Mouse (Mus musculus) adrenal gland (tissue): ENCODE measurements around the gene Gm5089.

Source experiments
- intact Hi-C: fragments of 180-260 bp; cut with DNase I; formaldehyde crosslinking; loops from one replicate; pipeline ENCODE4 v1.15.1; 2025

The Gm5089 gene

DNA sequence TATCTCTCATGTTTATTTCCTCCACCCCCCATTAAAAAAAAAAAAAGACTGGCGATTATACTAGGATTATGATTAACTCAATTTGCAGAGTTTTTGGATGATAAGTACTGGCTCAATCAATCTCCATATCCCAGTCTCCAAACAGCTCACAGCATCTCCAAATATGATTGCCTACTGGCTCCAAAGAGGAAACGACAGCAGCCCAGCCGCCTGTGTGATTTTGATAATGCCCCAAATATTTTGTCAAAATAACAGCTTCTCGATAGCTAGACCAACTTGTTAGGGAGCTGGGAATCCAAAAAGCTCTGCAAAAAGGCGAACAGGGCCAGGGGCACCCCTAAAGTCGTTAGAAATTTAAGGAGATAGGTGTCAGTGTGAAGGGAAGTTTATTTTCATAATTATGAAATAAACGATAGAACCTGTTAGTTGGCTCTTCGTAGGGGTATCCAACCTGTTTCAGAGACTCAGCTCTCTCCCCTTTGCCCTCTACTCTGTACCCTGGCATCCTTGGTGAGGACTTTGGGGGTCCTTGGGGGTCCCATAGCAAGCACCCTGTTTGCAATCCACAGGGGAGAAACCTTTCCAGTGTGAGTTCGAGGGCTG, 27.2 kb upstream of the Gm5089 start:
- intact Hi-C loops: no loop called here

DNA sequence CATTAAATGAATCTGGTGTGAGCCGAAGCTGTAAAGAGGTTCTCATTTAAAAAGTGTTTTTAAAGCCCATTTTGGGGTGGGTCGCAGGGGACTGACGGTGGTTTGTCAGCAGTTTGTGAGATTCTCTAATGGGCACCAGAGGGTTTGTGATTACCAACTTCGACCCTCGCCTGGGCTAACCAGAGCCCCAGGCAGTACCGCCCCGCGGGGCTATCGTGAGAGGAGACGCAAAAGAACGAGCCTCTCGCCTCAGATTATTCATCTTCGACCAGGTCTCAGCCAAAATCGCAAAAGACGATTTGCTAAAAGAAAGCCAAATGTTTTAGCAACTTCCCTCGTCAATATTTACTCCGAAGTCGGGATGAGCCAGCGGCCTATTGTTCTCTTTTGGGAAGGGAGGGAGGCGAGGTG, 26.4 kb upstream of the Gm5089 start:
- intact Hi-C loops: no loop called here

DNA sequence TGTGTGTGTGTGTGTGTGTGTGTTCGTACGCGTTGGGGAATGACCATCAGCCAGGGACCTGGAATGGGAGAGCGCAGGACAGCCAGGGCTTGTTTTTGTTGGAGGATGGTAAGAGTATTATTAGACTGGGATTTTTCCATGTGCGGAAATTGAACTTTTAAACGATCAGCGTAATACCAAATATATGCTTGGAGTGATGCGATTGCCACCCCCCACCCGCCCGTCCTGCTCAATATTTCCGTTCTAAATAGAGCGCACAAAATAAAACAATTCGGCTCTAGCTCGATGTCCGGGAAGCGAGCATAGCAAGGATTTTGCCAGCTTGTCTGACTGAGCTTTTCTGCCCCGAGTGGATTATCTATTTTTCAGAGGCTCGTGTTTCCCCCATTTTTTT, 25.9 kb upstream of the Gm5089 start:
- intact Hi-C loops: no loop called here

DNA sequence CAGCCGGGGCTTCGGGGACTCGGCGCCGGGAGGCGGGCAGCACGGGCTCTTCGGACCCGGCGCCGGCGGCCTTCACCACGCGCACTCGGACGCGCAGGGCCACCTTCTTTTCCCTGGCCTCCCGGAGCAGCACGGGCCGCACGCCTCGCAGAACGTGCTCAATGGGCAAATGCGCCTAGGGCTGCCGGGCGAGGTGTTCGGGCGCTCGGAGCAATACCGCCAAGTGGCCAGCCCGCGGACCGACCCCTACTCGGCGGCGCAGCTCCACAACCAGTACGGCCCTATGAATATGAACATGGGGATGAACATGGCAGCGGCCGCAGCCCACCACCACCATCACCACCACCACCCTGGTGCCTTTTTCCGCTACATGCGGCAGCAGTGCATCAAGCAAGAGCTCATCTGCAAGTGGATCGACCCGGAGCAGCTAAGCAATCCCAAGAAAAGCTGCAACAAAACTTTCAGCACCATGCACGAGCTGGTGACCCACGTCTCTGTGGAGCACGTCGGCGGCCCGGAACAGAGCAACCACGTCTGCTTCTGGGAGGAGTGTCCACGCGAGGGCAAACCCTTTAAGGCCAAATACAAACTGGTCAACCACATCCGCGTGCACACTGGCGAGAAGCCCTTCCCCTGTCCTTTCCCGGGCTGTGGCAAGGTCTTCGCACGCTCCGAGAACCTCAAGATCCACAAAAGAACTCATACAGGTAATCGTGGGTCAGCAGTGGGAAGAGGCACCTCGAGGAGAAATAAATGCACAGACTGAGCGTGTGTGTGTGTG, 25.3 kb upstream of the Gm5089 start:
- intact Hi-C loops: no loop called here

DNA sequence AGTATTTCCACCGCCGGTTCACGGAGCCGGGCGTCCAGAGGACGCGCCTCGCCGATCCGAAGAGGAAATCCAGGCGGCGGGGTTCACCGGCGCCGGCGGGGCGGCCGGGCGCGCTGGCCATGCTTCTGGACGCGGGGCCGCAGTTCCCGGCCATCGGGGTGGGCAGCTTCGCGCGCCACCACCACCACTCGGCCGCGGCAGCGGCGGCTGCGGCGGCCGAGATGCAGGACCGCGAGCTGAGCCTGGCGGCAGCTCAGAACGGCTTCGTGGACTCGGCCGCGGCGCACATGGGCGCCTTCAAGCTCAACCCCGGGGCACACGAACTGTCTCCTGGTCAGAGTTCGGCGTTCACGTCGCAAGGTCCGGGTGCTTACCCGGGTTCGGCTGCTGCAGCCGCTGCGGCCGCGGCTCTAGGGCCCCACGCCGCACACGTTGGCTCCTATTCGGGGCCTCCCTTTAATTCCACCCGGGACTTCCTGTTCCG, 24.7 kb upstream of the Gm5089 start:
- intact Hi-C loops: no loop called here

DNA sequence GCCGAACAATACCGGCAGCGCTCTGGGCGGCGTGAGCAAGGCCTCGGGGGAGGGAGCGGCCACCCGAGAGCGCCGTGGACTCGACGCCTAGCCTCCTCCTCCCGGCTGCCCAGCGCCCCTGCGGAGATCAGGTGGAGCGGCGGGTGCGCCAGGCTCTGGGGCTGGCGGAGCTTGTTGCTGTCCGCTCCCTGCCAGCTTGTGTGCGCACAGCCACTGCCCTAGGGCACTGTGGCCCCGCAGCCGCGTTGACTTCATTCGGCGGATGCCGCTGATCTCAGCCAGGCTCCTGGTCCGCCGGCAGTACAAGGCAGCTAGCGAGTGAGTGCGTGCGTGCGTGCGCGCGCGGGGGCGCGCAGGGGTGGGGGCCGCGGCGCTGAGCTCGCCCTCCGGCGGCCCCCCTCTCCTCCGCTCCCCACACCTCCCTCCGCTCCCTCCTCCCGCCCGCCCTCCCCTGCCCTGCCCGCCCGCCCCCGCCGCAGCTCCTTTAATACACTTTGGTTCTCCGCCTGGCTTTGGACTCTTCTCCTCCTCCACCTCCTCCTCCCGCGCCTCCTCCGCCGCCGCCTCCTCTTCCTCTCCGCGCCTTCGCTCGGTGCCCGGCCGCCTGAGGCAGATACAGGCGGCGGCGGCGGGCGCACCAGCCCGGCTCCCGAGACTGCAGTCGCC, 24.1 kb upstream of the Gm5089 start, which contains the start of gene Zic2:
Gene Zic2 (plus strand): TSS at position 545 of the 666 bp plus-strand sequence.
- intact Hi-C loops: no loop called here

DNA sequence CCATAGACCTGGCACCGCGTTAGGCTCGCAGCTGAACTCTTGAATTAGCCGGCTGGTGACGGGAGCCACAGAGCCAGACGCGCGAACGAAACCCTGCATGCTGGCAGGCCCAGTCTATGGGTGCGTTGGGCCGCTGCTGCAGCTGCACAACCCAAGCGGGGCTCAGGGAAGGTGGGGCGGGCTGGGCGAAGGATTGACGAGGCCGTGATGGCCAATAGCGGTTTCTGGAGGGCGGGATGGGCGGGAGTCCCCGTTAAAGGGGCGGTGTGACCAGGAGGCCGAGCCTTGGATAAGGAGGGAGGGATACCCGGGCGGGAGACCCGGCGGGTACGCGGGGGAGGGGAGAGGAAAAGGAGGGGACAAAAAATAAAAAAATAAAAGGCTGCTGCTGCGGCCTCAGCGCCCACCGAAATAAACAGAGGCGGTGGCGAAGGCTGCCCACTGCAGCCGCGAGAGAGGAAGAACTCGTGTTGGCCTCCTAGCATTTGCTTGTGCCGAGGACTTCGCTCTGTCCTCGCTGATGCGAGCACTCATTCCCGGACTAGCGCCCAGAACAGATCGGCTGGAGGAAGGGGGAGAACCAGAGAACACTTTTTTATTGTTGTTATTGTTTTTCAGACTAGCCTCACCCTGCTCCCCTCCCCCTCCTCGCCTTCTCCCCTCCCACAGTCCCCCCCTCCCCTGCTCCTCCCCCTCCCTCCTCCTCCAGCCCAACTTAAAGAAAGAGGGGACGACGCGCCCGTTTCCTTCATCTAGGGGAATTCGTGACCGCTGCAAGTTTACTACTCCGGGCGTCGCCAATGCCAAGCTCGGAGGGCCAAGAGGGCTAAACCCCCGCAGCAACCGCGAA, 23.4 kb upstream of the Gm5089 start:
- intact Hi-C loops: no loop called here

DNA sequence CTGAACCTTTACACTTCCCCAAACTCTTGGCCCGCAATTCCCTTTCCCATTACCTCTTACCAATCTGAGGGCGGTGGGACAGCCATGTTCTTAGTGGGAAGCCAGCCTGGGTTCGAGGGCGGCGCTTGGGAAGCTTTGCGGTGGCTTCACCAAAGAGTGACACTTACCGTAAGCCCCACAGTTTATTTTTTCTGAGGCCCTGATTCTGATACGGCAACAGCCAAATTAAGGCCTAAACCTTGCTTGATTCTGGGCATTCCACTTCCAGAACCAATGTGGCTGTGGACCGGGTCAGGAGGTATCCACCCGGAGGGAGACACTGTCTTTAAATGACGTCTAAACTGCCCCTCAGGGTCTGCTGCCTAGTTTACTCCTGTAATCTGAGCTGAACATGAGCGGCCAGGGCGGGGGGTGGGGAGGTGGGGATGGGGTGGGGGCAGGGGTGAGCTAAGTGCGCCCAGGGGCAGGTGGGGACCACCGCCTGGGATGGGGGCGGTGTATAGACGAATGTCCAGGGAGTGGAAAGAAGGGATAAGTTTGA, 22.4 kb upstream of the Gm5089 start:
- intact Hi-C loops: no loop called here

DNA sequence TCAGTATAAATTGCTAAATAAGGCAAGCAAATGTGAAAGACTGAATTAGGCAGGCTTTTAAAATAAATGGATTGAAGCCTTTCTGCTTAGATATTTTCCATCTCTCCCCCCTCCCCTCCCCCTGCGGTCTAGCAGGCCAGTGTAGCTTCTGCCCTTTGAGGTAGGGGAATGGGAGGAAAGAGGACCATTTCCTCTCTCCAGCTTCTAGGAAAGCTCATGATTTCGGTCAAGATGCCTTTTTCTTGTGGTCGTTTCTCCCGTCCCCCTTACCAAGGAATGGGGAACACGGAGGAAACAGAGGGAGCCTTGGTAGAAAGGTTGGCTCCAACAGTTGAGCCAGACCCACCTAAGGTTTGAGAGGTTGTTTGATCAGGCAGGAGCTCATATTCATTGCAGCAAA, 21.7 kb upstream of the Gm5089 start:
- intact Hi-C loops: no loop called here

DNA sequence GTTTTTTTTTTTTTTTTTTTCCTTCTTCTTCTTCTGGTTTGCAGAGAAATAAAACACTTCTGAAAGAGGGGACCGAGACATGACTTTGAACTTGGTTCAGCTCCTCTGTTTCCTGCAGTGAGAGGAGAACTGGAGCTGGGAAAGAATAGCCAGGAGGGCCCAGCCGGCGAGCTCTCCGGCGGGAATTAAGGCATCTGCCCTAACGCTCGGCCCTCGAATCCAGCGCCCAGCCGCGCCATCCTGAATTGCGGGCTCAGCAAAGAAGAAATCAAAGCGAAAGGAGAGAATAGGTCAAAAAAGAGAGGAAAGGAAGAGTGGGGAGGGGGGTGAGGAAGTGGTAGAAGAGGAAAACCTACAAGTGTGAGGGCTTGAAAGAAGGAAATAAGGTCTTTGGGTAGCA, 21.2 kb upstream of the Gm5089 start:
- intact Hi-C loops: no loop called here

DNA sequence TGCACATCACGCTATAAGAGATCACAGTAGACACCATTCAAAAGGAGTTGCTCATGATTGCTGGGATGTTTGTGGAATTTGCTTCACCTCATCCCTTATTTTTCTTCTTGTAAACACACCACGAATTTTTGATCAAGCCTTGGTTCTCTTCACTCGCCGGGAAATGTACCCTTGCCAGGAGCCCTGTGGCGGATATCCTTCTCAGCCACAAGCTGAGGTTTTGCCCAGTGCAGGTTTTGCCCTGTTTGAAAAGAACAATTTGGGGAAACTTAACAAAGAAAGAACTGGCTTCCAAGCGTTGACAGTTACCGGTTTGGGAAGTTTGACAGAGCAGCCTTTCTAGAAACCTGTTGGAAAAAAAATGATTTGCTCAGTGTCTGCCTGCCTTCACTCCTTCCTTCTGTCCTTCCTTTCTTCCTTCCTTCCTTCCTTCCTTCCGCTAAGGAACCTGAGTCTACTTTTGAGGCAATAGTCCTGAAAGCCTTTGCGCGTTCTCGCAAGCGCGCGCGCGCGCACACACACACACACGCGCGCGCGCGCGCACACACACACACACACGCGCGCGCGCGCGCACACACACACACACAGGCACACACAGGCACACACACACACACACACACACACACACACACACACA, 20.7 kb upstream of the Gm5089 start:
- intact Hi-C loops: no loop called here

DNA sequence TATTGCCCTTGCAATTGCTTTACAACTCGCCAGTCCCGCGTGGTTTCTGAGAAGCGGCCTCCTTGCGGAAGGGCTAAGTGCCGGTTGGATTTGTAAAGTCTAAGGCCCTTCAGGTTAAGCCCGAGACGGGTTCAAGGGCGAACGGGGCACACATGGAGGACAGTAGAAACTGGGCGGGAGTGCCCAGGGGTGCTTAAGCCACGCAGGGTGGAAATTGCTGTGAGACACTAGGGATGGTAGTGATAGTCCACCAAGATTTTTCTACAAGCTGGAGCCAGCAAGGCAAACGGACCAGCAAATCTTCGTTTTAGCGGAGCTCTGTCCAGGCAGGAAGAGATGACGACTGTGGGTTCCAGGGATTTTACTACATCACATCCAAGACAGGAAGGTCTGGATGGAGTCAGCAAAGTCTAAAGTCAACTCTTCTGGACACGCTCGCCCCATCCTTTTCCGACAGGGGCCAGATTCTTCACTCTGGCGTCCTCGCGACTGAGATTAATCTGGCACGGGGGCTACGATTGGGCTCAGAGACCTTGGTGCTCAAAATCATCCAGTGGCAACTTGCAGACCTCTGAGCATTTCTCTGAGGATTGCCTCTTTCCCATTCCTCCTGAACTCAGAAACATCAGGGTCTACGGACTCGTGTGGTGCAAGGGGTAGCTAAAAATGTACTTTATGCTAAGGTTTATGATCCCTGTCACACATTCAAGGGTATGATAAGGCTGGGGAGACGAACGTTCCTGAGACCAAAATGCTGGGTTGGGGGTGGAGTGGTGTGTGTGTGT, 18.2 kb upstream of the Gm5089 start:
- intact Hi-C loops: no loop called here

DNA sequence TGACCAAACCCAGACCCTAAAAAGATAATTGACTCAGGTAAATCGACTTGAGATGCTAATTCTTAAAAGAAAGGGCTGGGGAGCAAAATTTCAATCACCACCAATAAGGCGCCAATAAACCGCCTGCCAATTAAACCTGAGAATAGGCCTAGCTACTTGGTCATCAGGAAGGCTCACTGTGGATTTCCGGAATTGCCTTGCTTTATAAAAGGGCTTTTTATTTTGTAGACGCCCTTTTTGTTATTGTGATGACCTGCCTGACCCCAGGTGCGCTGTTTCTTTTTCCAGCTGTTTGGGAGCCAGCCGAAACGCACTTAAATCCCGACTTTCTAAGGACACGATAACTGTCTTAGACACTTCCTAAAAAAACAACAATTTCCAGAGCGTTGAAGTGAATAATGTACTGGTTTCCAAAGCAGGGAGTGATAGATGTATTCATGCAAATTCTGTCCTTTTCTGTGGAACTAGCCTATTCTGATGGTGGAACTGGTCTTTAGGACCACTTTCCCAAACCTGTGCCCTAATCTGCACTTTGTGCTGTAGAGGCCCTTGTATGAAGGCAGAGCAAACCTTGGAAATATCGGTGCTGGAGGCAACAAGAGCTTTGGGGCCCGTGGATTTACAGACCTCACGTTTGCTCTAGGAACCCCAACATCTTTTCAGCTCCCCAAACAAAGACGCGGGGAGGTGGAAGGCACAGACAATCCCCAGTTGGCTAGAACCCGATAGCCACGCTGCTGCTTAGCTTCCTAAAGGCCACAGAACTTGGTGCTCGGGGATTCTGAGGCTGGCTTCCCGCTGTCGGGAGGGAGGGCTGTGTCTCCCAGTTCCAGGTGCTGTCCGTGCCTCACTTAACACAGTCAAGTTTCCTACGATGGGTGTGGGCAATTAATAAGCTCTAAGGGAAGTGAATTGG, 17.3 kb upstream of the Gm5089 start:
- intact Hi-C loops: no loop called here

DNA sequence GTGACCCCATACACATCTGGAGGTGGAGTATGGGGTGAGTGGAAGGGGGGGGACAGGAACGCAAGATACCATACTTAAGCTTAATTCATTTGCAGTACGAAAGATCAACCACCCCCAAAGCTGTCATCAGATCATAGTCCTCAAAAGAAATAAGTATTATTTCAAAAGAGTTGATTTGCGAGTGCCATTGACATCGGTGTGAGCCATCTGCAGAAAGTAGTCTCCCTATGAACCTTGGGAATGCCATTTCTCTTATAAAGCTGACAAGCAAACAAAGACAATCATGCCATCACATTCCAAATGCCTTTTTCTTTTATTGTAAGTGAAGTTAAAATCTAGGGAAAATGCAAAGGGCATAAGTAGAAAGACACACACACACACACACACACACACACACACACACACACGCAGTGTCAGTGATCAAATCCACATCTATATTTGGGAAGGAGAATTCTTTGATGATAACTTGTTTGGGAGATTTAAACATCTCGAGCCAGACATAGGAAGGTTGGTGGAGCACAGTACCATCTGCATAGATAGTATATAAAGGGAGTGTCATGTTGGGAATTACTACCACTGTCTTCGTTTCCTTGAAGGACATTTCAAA, 15.9 kb upstream of the Gm5089 start:
- intact Hi-C loops: no loop called here

DNA sequence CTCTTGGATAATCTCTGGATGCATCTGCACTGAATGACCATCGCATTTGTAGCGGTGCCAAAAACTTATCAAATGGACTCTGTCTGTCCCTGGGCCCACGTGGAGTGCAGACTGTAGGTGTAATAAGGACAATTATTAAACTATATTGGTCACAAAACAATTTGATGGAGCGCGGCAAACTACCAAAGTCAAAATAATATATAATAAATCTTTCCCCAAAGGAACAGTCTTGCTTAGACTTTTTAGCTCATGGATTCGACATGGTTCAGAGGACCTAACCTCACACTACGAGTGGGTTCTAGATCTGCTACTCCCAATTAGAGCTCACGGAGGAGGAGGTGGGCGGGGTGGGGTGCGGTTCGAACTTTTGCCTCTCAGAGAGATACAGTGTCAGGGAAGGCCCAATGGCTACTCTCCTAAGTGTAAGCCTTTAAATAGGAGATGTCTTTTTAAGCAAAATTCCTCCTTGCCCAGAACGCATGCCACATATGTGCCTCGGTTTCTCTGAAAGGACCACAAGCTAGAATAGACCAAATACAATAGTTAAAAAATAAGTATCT, 15.1 kb upstream of the Gm5089 start:
- intact Hi-C loops: no loop called here

DNA sequence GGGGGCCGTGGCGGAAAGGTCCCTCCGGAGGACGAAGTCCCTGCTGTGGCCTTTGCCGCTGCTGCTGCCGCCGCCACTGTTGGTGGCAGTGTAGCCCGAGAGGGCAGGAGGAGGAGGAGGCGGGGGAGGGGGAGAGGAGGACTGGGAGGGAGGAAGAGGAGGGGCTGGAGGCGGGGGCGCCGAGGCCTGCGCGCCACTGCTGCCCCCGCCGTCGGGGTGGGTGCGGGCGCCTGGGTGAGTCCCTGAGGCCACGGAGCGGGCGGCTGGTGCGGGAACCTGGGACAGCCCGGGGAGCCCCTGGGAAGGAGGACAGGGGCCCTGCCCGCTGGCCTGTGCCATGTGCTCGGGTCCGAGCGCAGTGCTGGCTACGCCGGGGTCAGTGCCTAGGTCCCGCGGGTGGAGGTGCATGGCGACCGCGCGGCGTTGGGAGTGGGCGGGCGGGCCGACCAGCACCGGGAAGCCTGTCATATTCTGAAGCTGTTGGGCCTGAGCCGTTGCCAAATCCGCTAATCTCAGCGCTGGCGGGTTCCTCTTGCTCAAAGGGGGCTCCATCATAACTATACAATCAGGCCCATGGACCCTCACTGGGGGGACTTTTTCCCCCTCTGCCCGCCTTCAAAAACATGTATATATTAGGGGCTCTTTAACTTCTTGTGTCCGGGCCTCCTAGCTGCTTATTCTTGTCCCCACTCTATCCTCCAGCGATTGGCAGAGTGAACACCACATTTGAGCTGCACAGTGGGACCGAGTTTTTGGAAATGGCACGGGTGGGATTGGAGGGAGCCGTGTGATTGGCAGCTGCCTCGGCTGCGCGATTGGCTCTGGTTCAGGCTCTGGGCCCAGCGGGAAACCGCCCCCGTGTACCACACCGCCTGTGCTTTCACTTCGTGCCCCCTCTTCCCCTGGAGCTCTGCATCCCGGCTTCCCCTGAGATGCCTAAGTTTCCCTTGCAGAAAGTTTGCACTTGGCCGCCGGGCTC, 14.1 kb upstream of the Gm5089 start, which contains the start of gene Zic5:
Gene Zic5 (minus strand): TSS at position 915 of the 979 bp plus-strand sequence.
- intact Hi-C loops: loop anchor here (1.0 kb wide), 1 partner anchor 26 kb away; no protein-coding TSS in a partner anchor

DNA sequence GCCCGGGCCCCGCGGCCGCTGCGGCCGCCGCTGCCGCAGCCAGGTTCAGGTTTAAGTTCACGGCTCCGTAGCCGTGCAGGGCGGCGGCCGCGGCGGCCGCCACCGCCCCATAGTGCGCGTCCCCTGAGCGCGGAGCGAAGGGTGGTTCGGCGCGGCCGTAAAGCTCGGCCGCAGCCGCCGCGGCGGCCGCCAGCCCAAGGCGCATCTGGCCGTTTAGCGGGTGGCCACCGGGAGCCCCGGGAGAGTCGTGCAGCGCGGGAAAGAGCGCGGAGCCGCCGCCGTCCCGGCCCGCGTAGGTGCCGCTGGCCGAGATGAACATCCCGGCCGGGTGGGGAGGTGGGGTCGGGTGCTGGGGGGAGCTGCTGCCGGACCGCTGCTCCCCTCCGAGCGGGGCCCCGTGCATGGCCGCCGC, 13.4 kb upstream of the Gm5089 start:
- intact Hi-C loops: loop anchor here (1.0 kb wide), 1 partner anchor 25 kb away; no protein-coding TSS in a partner anchor
